Mouse (Mus musculus): ENCODE data around the gene Trpv3. TPM values are rescaled to one million over a fixed set of nuclear protein-coding genes. Genes with fewer than 3 reads are reported as not detected.
A peak's percentile ranks its signal among the peaks of the same experiment; 100 is the strongest.
"Not testable (repeated sequence)": the region's sequence is repeated elsewhere in the genome, so short reads cannot be mapped to it uniquely, and the experiment has no call there.

Trpv3 gene
- polyA plus RNA-seq, 1 experiment, result not detected

GRCm38 (mm10) chr11:73280710-73281109 is 13.5 kb downstream of the Trpv3 start:
- WGBS, result 64% methylated on average over 5 of the region's 5 CpGs
- Histone ChIP-seq H3K4me3 (ENCODE audit: insufficient read depth, low read depth, low read length) (no peak overlapping the region), H3K27ac (ENCODE audit: insufficient read depth, low read depth, low read length) (no peak overlapping the region), H3K4me1 (ENCODE audit: control insufficient read depth, insufficient read depth, low read length) (peaks cover 15% of the 10 kb centered on the region)
- TF ChIP-seq CTCF (IDR thresholded peaks at IDR 0.05; ENCODE audit: insufficient read depth, low read depth, low read length) (no peak), POLR2A (IDR thresholded peaks at IDR 0.05; ENCODE audit: insufficient read depth, low read depth, low read length) (no peak)

GRCm38 (mm10) chr11:73281528-73282027 is 14.4 kb downstream of the Trpv3 start:
- H3K4me3 ChIP-seq (ENCODE audit: insufficient read depth, low read depth, low read length), result peak overlapping the region; percentile 52
- under 1% methylated on average over 16 of the region's 16 CpGs for WGBS
- TF ChIP-seq CTCF (IDR thresholded peaks at IDR 0.05; ENCODE audit: insufficient read depth, low read depth, low read length) (peak; percentile 56; the same call in 1 of the 2 replicates), POLR2A (IDR thresholded peaks at IDR 0.05; ENCODE audit: insufficient read depth, low read depth, low read length) (no peak)
- peak overlapping the region; percentile 63; the same call in 1 of the 2 replicates for H3K27ac ChIP-seq (ENCODE audit: insufficient read depth, low read depth, low read length)
- H3K4me1 ChIP-seq (ENCODE audit: control insufficient read depth, insufficient read depth, low read length), result peaks cover 15% of the 10 kb centered on the region

- H3K27ac ChIP-seq (ENCODE audit: insufficient read depth, low read depth, low read length), result peak overlapping the region; percentile 30; the same call in 1 of the 2 replicates
- no peak overlapping the region for H3K4me3 ChIP-seq (ENCODE audit: insufficient read depth, low read depth, low read length)
- no peak for TF ChIP-seq POLR2A (IDR thresholded peaks at IDR 0.05; ENCODE audit: insufficient read depth, low read depth, low read length)
- peaks cover 15% of the 10 kb centered on the region for H3K4me1 ChIP-seq (ENCODE audit: control insufficient read depth, insufficient read depth, low read length)
- 79% methylated on average over 9 of the region's 9 CpGs for WGBS
These were observed 16.2 kb downstream of the Trpv3 start for GRCm38 (mm10) chr11:73283369-73283768.

GRCm38 (mm10) chr11:73283926-73284325 is 16.7 kb downstream of the Trpv3 start:
- peaks cover 15% of the 10 kb centered on the region for H3K4me1 ChIP-seq (ENCODE audit: control insufficient read depth, insufficient read depth, low read length)
- TF ChIP-seq POLR2A (IDR thresholded peaks at IDR 0.05; ENCODE audit: insufficient read depth, low read depth, low read length), result no peak
- no peak for TF ChIP-seq CTCF (IDR thresholded peaks at IDR 0.05; ENCODE audit: insufficient read depth, low read depth, low read length)
- no peak overlapping the region for H3K4me3 ChIP-seq (ENCODE audit: insufficient read depth, low read depth, low read length)
- peak overlapping the region; percentile 28; the same call in 1 of the 2 replicates for H3K27ac ChIP-seq (ENCODE audit: insufficient read depth, low read depth, low read length)
- WGBS, result 46% methylated on average over 1 of the region's 1 CpGs

- Histone ChIP-seq H3K27ac (ENCODE audit: insufficient read depth, low read depth, low read length) (peak overlapping the region; percentile 28; the same call in 1 of the 2 replicates), H3K4me3 (ENCODE audit: insufficient read depth, low read depth, low read length) (no peak overlapping the region), H3K4me1 (ENCODE audit: control insufficient read depth, insufficient read depth, low read length) (peaks cover 15% of the 10 kb centered on the region)
- TF ChIP-seq POLR2A (IDR thresholded peaks at IDR 0.05; ENCODE audit: insufficient read depth, low read depth, low read length), result no peak
These were observed 17.2 kb downstream of the Trpv3 start for GRCm38 (mm10) chr11:73284351-73284750.

GRCm38 (mm10) chr11:73289621-73290020 is 22.4 kb downstream of the Trpv3 start:
- no peak overlapping the region for H3K27ac ChIP-seq (ENCODE audit: insufficient read depth, low read depth, low read length)
- H3K4me3 ChIP-seq (ENCODE audit: insufficient read depth, low read depth, low read length), result no peak overlapping the region
- no peak for TF ChIP-seq POLR2A (IDR thresholded peaks at IDR 0.05; ENCODE audit: insufficient read depth, low read depth, low read length)
- TF ChIP-seq CTCF (IDR thresholded peaks at IDR 0.05; ENCODE audit: insufficient read depth, low read depth, low read length), result no peak
- WGBS, result 83% methylated on average over 1 of the region's 1 CpGs
- H3K4me1 ChIP-seq (ENCODE audit: control insufficient read depth, insufficient read depth, low read length), result no peaks in the 10 kb centered on the region

GRCm38 (mm10) chr11:73303123-73303522 is 35.9 kb downstream of the Trpv3 start:
- H3K27ac ChIP-seq (ENCODE audit: insufficient read depth, low read depth, low read length), result no peak overlapping the region
- 14% methylated on average over 2 of the region's 2 CpGs for whole genome bisulfite sequencing
- no peak overlapping the region for H3K4me3 ChIP-seq (ENCODE audit: insufficient read depth, low read depth, low read length)
- TF ChIP-seq CTCF (IDR thresholded peaks at IDR 0.05; ENCODE audit: insufficient read depth, low read depth, low read length), result no peak
- TF ChIP-seq POLR2A (IDR thresholded peaks at IDR 0.05; ENCODE audit: insufficient read depth, low read depth, low read length), result no peak
- H3K4me1 ChIP-seq (ENCODE audit: control insufficient read depth, insufficient read depth, low read length), result no peaks in the 10 kb centered on the region

- WGBS, result 47% methylated on average over 3 of the region's 3 CpGs
- Histone ChIP-seq H3K27ac (ENCODE audit: insufficient read depth, low read depth, low read length) (no peak overlapping the region), H3K4me1 (ENCODE audit: control insufficient read depth, insufficient read depth, low read length) (no peaks in the 10 kb centered on the region), H3K4me3 (ENCODE audit: insufficient read depth, low read depth, low read length) (no peak overlapping the region)
- no peak for TF ChIP-seq POLR2A (IDR thresholded peaks at IDR 0.05; ENCODE audit: insufficient read depth, low read depth, low read length)
- TF ChIP-seq CTCF (IDR thresholded peaks at IDR 0.05; ENCODE audit: insufficient read depth, low read depth, low read length), result no peak
These were observed 48.8 kb downstream of the Trpv3 start for GRCm38 (mm10) chr11:73315961-73316360.

- H3K4me1 ChIP-seq (ENCODE audit: control insufficient read depth, insufficient read depth, low read length); H3K27ac ChIP-seq (ENCODE audit: insufficient read depth, low read depth, low read length); H3K4me3 ChIP-seq (ENCODE audit: insufficient read depth, low read depth, low read length): not testable (repeated sequence)
- 75% methylated on average over 2 of the region's 2 CpGs for WGBS
These were observed 51.4 kb downstream of the Trpv3 start for GRCm38 (mm10) chr11:73318581-73318980.

GRCm38 (mm10) chr11:73321064-73321463 is 53.9 kb downstream of the Trpv3 start:
- H3K4me3 ChIP-seq (ENCODE audit: insufficient read depth, low read depth, low read length); H3K27ac ChIP-seq (ENCODE audit: insufficient read depth, low read depth, low read length); H3K4me1 ChIP-seq (ENCODE audit: control insufficient read depth, insufficient read depth, low read length): not testable (repeated sequence)
- WGBS, result 91% methylated on average over 13 of the region's 13 CpGs

All from olfactory bulb, adult 2 months (tissue).